Comparison of ENCODE assay signal across 7 mouse cellular contexts in the genomic region with DNA sequence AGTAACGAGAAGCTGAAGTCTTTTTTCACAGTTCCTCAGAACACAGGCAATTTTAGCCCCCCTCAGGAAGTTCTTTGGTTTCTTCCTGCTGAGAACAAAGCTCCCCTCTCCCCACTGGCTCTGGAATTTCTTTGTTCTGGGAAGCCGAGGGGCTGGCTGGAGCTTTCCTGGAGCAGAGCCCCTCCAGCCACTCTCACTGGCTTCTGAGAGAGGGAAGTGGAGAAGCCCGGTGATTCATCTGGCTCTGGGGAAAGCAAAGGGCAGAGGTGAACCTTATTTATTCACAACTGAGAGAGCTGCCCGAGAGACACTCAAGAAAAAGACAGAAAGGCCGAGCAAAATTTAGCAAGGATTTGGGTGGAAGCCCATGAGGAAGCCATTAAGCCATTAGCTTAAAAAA.
DNase-seq lines count a peak whose midpoint lies in the region; ATAC-seq and TF ChIP-seq lines count a peak whose summit lies in the region.

No protein-coding gene starts in this region.

- H3K4me1 ChIP-seq in forebrain, embryonic 15.5 days = peaks cover 21% of the 10 kb centered on the region
- H3K4me1 ChIP-seq in hindbrain, embryonic 16.5 days (ENCODE audit: control insufficient read depth, insufficient read depth, low read depth, low read length) = peaks cover 14% of the 10 kb centered on the region
- peaks cover 11% of the 10 kb centered on the region for H3K4me1 ChIP-seq in liver, postnatal 0 days (ENCODE audit: insufficient read depth)

- peak overlapping the region; percentile 97 for H3K27ac ChIP-seq in forebrain, embryonic 15.5 days (replicated peaks)
- H3K27ac ChIP-seq in hindbrain, embryonic 16.5 days (ENCODE audit: low read depth, low read length) = peak overlapping the region; percentile 95
- H3K27ac ChIP-seq in liver, postnatal 0 days (ENCODE audit: low read depth) = peak overlapping the region; percentile 24; the same call in 1 of the 2 replicates

- H3K27me3 ChIP-seq in forebrain, embryonic 15.5 days = no peaks in the 10 kb centered on the region
- no peaks in the 10 kb centered on the region for H3K27me3 ChIP-seq in hindbrain, embryonic 16.5 days (replicated peaks; ENCODE audit: control insufficient read depth, insufficient read depth, low read length)
- no peaks in the 10 kb centered on the region for H3K27me3 ChIP-seq in liver, postnatal 0 days (ENCODE audit: insufficient read depth, low read length)

- H3K9me3 ChIP-seq in forebrain, embryonic 15.5 days = no peaks in the 10 kb centered on the region
- no peaks in the 10 kb centered on the region for H3K9me3 ChIP-seq in hindbrain, embryonic 16.5 days (ENCODE audit: control insufficient read depth, low read length)
- H3K9me3 ChIP-seq in liver, postnatal 0 days (ENCODE audit: low read length) = no peaks in the 10 kb centered on the region

- 4% methylated on average over 5 of the region's 5 CpGs for WGBS in forebrain, embryonic 15.5 days
- 4% methylated on average over 5 of the region's 5 CpGs for WGBS in hindbrain, embryonic 16.5 days
- WGBS in liver, postnatal 0 days (ENCODE audit: insufficient replicate concordance) = 13% methylated on average over 5 of the region's 5 CpGs

- no peak for TF ChIP-seq CTCF in liver, postnatal 0 days (IDR thresholded peaks at IDR 0.05; ENCODE audit: low read depth)

- peak overlapping the region; percentile 11; the same call in 1 of the 2 replicates for H3K4me3 ChIP-seq in forebrain, embryonic 15.5 days
- H3K4me3 ChIP-seq in hindbrain, embryonic 16.5 days (ENCODE audit: low read length) = no peak overlapping the region; the same call in 1 of the 2 replicates
- no peak overlapping the region for H3K4me3 ChIP-seq in liver, postnatal 0 days (ENCODE audit: low read depth, low read length)

- H3K9ac ChIP-seq in forebrain, embryonic 15.5 days (replicated peaks) = peak overlapping the region; percentile 37
- H3K9ac ChIP-seq in hindbrain, embryonic 16.5 days (ENCODE audit: low read depth, low read length) = peak overlapping the region; percentile 47
- no peak overlapping the region for H3K9ac ChIP-seq in liver, postnatal 0 days (replicated peaks)

- H3K36me3 ChIP-seq in forebrain, embryonic 15.5 days = no peaks in the 10 kb centered on the region
- H3K36me3 ChIP-seq in hindbrain, embryonic 16.5 days (ENCODE audit: control insufficient read depth, insufficient read depth, low read length) = no peaks in the 10 kb centered on the region
- no peaks in the 10 kb centered on the region for H3K36me3 ChIP-seq in liver, postnatal 0 days (replicated peaks; ENCODE audit: insufficient read depth, low read length)

- H3K4me2 ChIP-seq in forebrain, embryonic 15.5 days (replicated peaks) = peak overlapping the region; percentile 35
- peak overlapping the region; percentile 39 for H3K4me2 ChIP-seq in hindbrain, embryonic 16.5 days (ENCODE audit: low read length)
- H3K4me2 ChIP-seq in liver, postnatal 0 days (ENCODE audit: low read depth, low read length) = peak overlapping the region; percentile 29; the same call in 1 of the 2 replicates

- TF ChIP-seq EP300 in liver, postnatal 0 days (IDR thresholded peaks at IDR 0.05; ENCODE audit: low read depth) = no peak

- DNase-seq in ES-CJ7 (ENCODE audit: low read depth, low spot score) (peak; percentile 72), R1 (ENCODE audit: low read depth, low spot score) (peak; percentile 89)
- DNase-seq in liver, postnatal 0 days = no peak
- peak; percentile 83 for DNase-seq in retina, postnatal 1 day
- no peak for DNase-seq in left cerebral cortex, adult 18-20 months (ENCODE audit: low spot score in 2 of 2)

- ATAC-seq in forebrain, embryonic 15.5 days (replicated peaks) = no peak
- ATAC-seq in hindbrain, embryonic 16.5 days = no peak
- no peak for ATAC-seq in liver, postnatal 0 days

Comparison
In these comparisons a context has a peak if more than half of its experiments do, and no peak if none do; other contexts are left out.
1. DNase-seq: peak in ES-CJ7 (single experiment), R1 (single experiment) and retina, postnatal 1 day (single experiment); none in liver, postnatal 0 days (single experiment) and left cerebral cortex, adult 18-20 months (0 of 2).
2. H3K27ac ChIP-seq: peak in every context shown above with its lines; median percentile 97 in forebrain, embryonic 15.5 days; 95 in hindbrain, embryonic 16.5 days; 24 in liver, postnatal 0 days.
3. Peak in every context shown above with its lines, with median percentiles within 50 percentile points of each other: H3K4me2 ChIP-seq.